Mouse (Mus musculus): ENCODE measurements around the gene Esr2.
"Not testable (repeated sequence)": the region's sequence is repeated elsewhere in the genome, so short reads cannot be mapped to it uniquely, and the experiment has no call there.

DNA sequence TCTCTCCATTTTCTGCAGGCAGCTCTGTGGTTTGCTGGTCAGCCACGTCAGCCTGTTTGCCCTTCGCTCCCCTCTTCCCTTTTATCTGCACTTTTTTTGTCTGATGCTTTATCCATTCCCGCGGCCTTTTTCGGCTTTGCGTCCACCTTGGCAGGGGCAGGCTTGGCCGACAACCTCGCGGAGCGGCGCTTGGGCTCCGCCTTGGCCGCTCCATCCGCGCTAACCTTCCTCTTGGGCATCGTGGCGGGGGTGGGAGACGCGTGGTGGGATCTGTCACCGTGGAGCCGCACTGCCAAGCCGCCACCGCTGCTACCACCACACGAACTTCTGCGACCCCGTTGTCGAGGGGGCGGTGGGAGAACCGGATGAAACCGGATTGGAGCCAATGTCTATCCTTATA lies 24.7 kb downstream of the Esr2 start:
- TF ChIP-seq CTCF (conservative IDR thresholded peaks at IDR 0.05; ENCODE audit: insufficient read depth, insufficient read length, low read depth, low read length); POLR2A (IDR thresholded peaks at IDR 0.05; ENCODE audit: low read depth, low read length): not testable (repeated sequence)

All from kidney, adult 2 months (tissue).